Mouse (Mus musculus): ENCODE data around the gene Ripor2.

Gene Ripor2

DNA sequence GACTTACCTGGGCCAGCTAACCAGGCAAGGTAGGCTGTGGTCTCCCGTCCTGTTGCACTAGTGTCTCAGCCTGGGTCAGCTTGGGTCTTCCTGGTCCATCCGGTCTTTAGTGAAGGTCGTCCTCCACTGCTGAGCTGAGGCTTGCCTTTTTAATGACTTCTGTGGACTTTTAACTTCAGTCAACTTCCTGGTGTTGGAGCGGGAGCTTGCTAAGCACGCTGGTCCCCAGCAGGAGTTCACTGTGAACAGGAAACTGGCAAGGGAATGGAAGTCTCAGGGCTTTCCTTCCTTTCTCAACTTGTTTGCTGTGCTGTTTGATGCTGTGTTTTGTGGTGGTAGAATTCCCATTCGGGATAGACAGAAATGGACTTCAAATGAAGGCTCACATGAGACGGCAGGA lies 135.7 kb downstream of the Ripor2 start:
- Histone ChIP-seq H3K27me3 (ENCODE audit: insufficient read depth, low read length) (peaks cover 14% of the 10 kb centered on the region), H3K4me1 (replicated peaks; ENCODE audit: low read depth, low read length) (peaks cover 20% of the 10 kb centered on the region), H3K36me3 (ENCODE audit: insufficient read depth, low read length) (no peaks in the 10 kb centered on the region), H3K9me3 (ENCODE audit: low read length) (no peaks in the 10 kb centered on the region), H3K4me3 (replicated peaks; ENCODE audit: low read length) (no peak overlapping the region)
- no peak for TF ChIP-seq CTCF (conservative IDR thresholded peaks at IDR 0.05; ENCODE audit: low read length)
- no peak for TF ChIP-seq POU5F1 (IDR thresholded peaks at IDR 0.05; ENCODE audit: borderline replicate concordance, low read length)
- TF ChIP-seq NANOG (IDR thresholded peaks at IDR 0.05; ENCODE audit: borderline replicate concordance, low read length) = no peak

DNA sequence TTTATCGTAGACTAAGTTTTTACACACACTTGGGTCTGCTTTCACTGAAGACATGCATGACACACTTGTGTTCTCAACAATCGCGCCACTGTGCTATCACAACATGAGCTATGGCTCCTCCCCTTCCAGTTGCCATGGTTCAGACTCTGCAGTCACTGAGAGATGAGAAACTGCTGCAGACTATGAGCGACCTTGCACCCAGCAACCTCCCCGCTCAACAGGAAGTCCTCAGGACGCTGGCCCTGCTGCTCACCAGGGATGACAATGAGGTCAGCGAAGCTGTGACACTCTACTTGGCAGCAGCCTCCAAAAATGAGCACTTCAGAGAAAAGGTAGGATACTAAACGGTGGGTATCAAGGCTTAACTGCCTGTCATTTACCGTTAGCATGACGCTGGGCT lies 139.5 kb downstream of the Ripor2 start:
- TF ChIP-seq NANOG (IDR thresholded peaks at IDR 0.05; ENCODE audit: borderline replicate concordance, low read length) (no peak), CTCF (conservative IDR thresholded peaks at IDR 0.05; ENCODE audit: low read length) (no peak), POU5F1 (IDR thresholded peaks at IDR 0.05; ENCODE audit: borderline replicate concordance, low read length) (no peak)
- Histone ChIP-seq H3K27me3 (ENCODE audit: insufficient read depth, low read length) (no peaks in the 10 kb centered on the region), H3K4me3 (replicated peaks; ENCODE audit: low read length) (no peak overlapping the region), H3K4me1 (replicated peaks; ENCODE audit: low read depth, low read length) (peaks cover 4% of the 10 kb centered on the region; the same call in 1 of the 2 replicates), H3K36me3 (ENCODE audit: insufficient read depth, low read length) (no peaks in the 10 kb centered on the region), H3K9me3 (ENCODE audit: low read length) (no peaks in the 10 kb centered on the region)

GRCm38 (mm10) chr13:24723699-24724394 lies 141.9 kb downstream of the Ripor2 start:
- no peak for TF ChIP-seq CTCF (conservative IDR thresholded peaks at IDR 0.05; ENCODE audit: low read length)
- TF ChIP-seq NANOG (IDR thresholded peaks at IDR 0.05; ENCODE audit: borderline replicate concordance, low read length) = no peak
- no peak for TF ChIP-seq POU5F1 (IDR thresholded peaks at IDR 0.05; ENCODE audit: borderline replicate concordance, low read length)
- Histone ChIP-seq H3K4me3 (replicated peaks; ENCODE audit: low read length) (no peak overlapping the region), H3K4me1 (replicated peaks; ENCODE audit: low read depth, low read length) (peaks cover 4% of the 10 kb centered on the region; the same call in 1 of the 2 replicates), H3K27me3 (ENCODE audit: insufficient read depth, low read length) (no peaks in the 10 kb centered on the region), H3K9me3 (ENCODE audit: low read length) (no peaks in the 10 kb centered on the region), H3K36me3 (ENCODE audit: insufficient read depth, low read length) (no peaks in the 10 kb centered on the region)

GRCm38 (mm10) chr13:24724395-24724759 lies 142.4 kb downstream of the Ripor2 start:
- Histone ChIP-seq H3K4me1 (replicated peaks; ENCODE audit: low read depth, low read length) (peaks cover 4% of the 10 kb centered on the region; the same call in 1 of the 2 replicates), H3K4me3 (replicated peaks; ENCODE audit: low read length) (no peak overlapping the region), H3K36me3 (ENCODE audit: insufficient read depth, low read length) (no peaks in the 10 kb centered on the region), H3K9me3 (ENCODE audit: low read length) (no peaks in the 10 kb centered on the region), H3K27me3 (ENCODE audit: insufficient read depth, low read length) (no peaks in the 10 kb centered on the region)
- TF ChIP-seq CTCF (conservative IDR thresholded peaks at IDR 0.05; ENCODE audit: low read length) (no peak), POU5F1 (IDR thresholded peaks at IDR 0.05; ENCODE audit: borderline replicate concordance, low read length) (no peak), NANOG (IDR thresholded peaks at IDR 0.05; ENCODE audit: borderline replicate concordance, low read length) (no peak)

GRCm38 (mm10) chr13:24729128-24729527 lies 147.1 kb downstream of the Ripor2 start:
- no peaks in the 10 kb centered on the region for H3K9me3 ChIP-seq (ENCODE audit: low read length)
- no peak overlapping the region for H3K4me3 ChIP-seq (replicated peaks; ENCODE audit: low read length)
- H3K27me3 ChIP-seq (ENCODE audit: insufficient read depth, low read length) = no peaks in the 10 kb centered on the region
- peaks cover 3% of the 10 kb centered on the region for H3K4me1 ChIP-seq (replicated peaks; ENCODE audit: low read depth, low read length)
- peaks cover 4% of the 10 kb centered on the region; the same call in 1 of the 2 replicates for H3K36me3 ChIP-seq (ENCODE audit: insufficient read depth, low read length)
- TF ChIP-seq CTCF (conservative IDR thresholded peaks at IDR 0.05; ENCODE audit: low read length) (no peak), POU5F1 (IDR thresholded peaks at IDR 0.05; ENCODE audit: borderline replicate concordance, low read length) (no peak), NANOG (IDR thresholded peaks at IDR 0.05; ENCODE audit: borderline replicate concordance, low read length) (no peak)

DNA sequence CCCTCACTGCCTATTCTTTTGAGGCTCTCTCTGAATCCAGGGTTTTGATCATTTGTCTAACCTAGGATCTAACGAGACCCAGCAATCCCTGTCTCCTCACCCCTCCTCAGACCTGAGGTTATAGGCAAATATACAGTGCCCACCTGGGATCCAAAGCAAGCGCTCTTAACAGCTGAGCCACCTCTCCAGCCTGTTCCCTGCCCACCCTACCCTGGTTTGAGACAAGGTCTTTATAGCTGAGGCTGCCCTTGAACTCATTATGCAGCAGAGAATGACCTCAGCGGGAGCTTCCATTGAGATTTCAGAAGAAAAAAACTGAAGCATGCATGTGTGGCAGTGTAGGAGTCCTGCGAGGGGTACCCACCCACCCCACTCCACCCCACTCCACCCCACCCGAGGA lies 152.5 kb downstream of the Ripor2 start:
- no peak overlapping the region for H3K4me3 ChIP-seq (replicated peaks; ENCODE audit: low read length)
- no peaks in the 10 kb centered on the region for H3K9me3 ChIP-seq (ENCODE audit: low read length)
- TF ChIP-seq CTCF (conservative IDR thresholded peaks at IDR 0.05; ENCODE audit: low read length) = no peak
- H3K36me3 ChIP-seq (ENCODE audit: insufficient read depth, low read length) = peaks cover 4% of the 10 kb centered on the region; the same call in 1 of the 2 replicates
- no peaks in the 10 kb centered on the region for H3K27me3 ChIP-seq (ENCODE audit: insufficient read depth, low read length)
- peaks cover 3% of the 10 kb centered on the region for H3K4me1 ChIP-seq (replicated peaks; ENCODE audit: low read depth, low read length)

DNA sequence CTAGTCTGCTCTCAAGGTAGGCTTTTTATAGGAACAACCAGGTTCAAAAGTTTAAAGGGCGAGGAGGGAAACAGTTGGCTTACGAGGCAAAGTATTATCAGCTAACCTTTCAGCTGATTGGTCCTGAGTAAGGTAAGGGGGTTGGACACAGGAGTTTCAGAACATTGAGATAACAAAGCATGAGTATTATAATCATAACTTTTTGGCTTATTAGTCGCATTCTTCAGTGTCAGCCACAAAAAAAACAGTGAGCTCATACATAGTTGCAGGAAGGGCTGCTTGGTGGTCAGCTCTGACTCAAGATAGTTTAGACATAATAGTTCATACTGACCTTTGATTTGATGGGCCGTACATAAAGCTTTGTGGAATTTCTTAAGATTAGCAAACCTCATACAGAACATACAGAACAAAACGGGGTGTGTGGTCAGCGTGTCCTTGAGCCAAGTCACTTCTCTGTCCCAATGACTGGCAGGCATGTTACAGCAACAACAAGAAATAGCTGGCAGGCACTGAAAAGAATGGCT lies 153.7 kb downstream of the Ripor2 start:
- Histone ChIP-seq H3K36me3 (ENCODE audit: insufficient read depth, low read length) (peaks cover 7% of the 10 kb centered on the region), H3K9me3 (ENCODE audit: low read length) (no peaks in the 10 kb centered on the region), H3K27me3 (ENCODE audit: insufficient read depth, low read length) (no peaks in the 10 kb centered on the region), H3K4me1 (replicated peaks; ENCODE audit: low read depth, low read length) (peaks cover 3% of the 10 kb centered on the region), H3K4me3 (replicated peaks; ENCODE audit: low read length) (no peak overlapping the region)
- TF ChIP-seq NANOG (IDR thresholded peaks at IDR 0.05; ENCODE audit: borderline replicate concordance, low read length) = no peak
- TF ChIP-seq POU5F1 (IDR thresholded peaks at IDR 0.05; ENCODE audit: borderline replicate concordance, low read length) = no peak
- TF ChIP-seq CTCF (conservative IDR thresholded peaks at IDR 0.05; ENCODE audit: low read length) = no peak

DNA sequence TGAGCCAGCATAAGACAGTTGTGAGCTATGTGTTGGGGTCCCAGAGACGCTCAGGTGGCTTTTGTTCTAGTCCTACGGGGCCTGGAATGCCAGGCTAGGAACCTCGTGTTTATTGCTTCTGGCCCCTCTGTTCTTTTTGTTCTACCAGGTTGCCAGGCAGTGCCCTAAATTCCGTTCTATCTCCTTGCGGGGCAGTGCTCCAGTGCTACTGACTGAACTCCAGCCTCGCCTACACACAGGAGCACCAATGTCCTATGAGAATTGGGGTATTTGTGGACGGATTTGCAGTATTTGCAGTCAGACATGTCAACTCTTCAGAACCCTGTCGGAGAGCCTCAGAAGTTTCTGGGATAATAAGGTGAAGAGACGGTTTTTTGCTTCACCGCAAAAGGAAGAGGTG lies 159.0 kb downstream of the Ripor2 start, which contains the start of gene Armh2:
Armh2 (plus strand) TSS at position 205 of the 400 bp plus-strand sequence.
- Histone ChIP-seq H3K27me3 (ENCODE audit: insufficient read depth, low read length) (no peaks in the 10 kb centered on the region), H3K36me3 (ENCODE audit: insufficient read depth, low read length) (peaks cover 52% of the 10 kb centered on the region), H3K4me3 (replicated peaks; ENCODE audit: low read length) (no peak within 1 kb of the TSS), H3K4me1 (replicated peaks; ENCODE audit: low read depth, low read length) (peaks cover 6% of the 10 kb centered on the region; the same call in 1 of the 2 replicates), H3K9me3 (ENCODE audit: low read length) (no peaks in the 10 kb centered on the region)
- no peak for TF ChIP-seq POU5F1 (IDR thresholded peaks at IDR 0.05; ENCODE audit: borderline replicate concordance, low read length)
- TF ChIP-seq CTCF (conservative IDR thresholded peaks at IDR 0.05; ENCODE audit: low read length) = no peak
- TF ChIP-seq NANOG (IDR thresholded peaks at IDR 0.05; ENCODE audit: borderline replicate concordance, low read length) = no peak
